Mouse (Mus musculus) urinary bladder, postnatal 0 days (tissue): ENCODE measurements around the gene Atf7ip. TPM values are rescaled to one million over a fixed set of nuclear protein-coding genes. Genes with fewer than 3 reads are reported as not detected.

Source experiments
- polyA plus RNA-seq: library from polyadenylated mRNA; unstranded; fragments of >200 nt; fragmentation: Nextera tagmentation; extraction: Ambion mirVana; gene quantifications from 2 replicates; pipeline ENCODE4 v1.2.1, GENCODE M21; 2015

The Atf7ip gene
- polyA plus RNA-seq = 14.8 and 18.0 TPM in 2 replicates

GRCm38 (mm10) chr6:136505867-136506266 lies at the start of gene Atf7ip:
TSS of gene Atf7ip (plus strand) at chr6:136506167.

Other genes with a start within 250 kb of the Atf7ip start
- gene Gm8994, start 178.6 kb upstream of the Atf7ip start, polyA plus RNA-seq = not detected in 2 replicates
- 0.14 TPM in 1 of 2 replicates, not detected in the other for gene E330021D16Rik, start 90.6 kb upstream of the Atf7ip start, polyA plus RNA-seq
- gene Plbd1, start 155.8 kb downstream of the Atf7ip start, polyA plus RNA-seq = 0.80 and 0.85 TPM in 2 replicates